Mouse (Mus musculus) CD8-positive naive resting alpha-beta T cell, adult 2 months (primary cell): ENCODE results near the gene Sdk1.

Experiments used
- DNase-seq, 2 experiments: peaks; one replicate each; pipeline ENCODE4 v3.0.0; 2022; ENCODE audit warnings: low read depth in 2 of 2, low spot score in 2 of 2

Gene Sdk1

DNA sequence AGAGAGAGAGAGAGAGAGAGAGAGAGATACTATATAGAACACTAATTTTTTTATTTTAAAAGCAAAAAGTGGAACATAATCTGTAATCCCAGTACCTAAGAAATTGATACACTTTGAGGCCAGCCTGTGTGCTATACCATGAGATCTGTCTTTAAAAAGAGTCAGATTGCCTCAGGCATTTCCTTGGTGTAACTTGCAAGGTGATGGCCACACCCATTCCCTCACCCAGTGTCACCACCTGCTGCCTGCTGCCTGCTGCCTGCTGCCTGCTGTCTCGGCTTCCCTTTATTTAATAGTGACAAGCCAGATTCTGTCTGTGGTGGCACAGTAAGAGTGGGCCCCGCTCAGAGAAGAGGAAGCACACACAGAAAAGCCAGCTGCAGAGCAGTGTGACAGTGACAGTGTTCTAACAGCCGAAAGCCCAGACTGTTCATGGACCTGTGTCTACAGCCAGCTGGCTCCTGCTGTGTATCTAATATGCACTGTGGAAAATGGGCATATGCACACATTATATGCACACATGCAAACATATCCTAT lies 642.9 kb downstream of the Sdk1 start:
- DNase-seq: no peak

DNA sequence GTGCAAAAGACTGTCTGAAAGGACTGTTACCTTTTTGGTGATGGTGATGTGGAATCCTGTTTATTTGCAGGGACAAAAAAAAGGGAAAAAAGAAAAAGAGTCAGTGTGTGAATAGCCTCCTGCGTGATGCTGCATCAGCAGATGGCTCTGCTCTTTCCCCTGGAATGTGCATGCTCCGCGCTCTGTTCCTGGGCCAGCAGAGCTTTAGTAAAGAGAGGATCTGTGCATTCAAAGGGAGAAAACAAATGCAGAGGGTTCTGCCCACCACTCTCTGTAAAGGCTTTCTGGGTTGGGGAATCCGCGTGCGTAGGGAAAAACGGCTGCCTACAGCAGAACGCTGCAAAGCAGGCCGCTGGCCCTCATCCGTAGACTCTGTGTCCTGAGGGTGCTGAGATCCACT lies 644.7 kb downstream of the Sdk1 start:
- no peak for DNase-seq

DNA sequence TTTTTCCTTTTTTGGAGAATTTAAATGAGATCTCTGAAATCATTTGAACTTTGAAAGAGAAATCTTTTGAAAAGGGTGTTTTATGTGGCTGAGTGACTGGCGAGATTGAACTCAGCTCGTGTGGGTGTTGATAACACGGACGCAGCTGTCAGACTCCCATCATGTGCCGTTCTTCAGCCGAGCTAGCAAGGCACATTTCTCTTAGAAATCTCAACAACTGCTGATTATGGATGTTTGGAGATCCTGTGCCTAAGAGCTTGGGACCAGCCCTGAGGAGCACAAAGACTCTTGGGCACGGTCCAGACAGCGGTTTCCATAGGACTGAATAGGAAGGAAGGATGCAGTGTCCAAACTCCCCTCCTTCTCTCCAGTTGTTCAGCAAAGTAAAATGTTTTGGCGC lies 648.5 kb downstream of the Sdk1 start:
- DNase-seq: no peak

DNA sequence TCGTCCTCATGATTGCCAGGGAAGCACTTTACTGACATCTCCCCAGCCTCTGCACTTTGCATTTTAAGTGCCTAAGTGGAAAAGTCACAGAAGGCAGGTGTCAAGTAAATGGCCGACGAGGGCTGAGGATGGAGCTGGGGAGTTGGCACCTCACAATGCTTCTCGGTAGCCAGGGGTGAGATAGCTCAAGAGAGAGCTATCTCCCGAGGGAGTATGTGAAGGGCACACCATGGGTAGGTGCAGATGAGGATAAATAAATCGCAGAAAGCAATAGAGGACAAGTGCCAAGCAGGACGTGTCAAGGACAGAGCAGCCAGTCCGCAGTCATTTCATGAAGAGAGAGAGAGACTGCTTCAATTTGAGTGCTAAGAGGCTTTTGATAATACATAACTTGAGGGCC lies 655.1 kb downstream of the Sdk1 start:
- DNase-seq: no peak

DNA sequence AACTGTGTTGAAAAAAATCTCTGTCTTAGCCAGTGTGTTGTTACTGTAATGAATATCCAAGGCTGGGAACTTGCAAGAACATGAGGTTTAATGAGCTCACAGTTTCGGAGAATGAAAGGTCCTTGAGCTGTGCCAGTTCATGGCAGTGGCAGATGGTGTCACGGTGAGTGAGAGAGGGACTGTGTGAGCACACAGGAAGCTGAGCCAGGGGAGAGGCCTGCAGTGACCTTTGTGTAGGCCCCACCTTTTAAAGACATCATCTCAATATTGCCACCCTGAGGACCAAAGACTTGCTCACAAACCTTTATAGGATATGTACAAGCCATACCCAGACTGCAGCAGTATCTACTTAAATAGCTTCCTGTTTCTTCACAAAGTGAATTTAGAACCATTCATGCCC lies 656.2 kb downstream of the Sdk1 start:
- no peak for DNase-seq

DNA sequence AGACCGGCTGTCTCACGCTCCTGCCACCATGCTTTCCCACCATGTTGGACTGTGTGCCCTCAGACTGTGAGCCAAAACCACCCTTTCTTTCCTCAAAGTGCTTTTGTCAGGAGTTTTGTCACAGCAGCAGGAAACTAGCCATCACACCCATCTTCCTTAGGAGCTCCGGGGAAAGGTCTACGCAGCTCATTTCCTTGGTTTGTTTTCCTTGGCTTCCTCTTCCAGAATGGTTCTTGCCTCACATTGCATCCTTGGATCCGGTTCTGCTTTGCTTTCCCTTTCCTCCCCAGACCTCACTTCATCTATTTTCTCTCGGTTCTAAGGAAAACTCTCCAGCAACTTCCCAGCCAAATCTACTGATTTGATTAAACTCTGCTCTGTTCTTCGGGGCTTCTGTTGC lies 658.5 kb downstream of the Sdk1 start:
- no peak for DNase-seq

DNA sequence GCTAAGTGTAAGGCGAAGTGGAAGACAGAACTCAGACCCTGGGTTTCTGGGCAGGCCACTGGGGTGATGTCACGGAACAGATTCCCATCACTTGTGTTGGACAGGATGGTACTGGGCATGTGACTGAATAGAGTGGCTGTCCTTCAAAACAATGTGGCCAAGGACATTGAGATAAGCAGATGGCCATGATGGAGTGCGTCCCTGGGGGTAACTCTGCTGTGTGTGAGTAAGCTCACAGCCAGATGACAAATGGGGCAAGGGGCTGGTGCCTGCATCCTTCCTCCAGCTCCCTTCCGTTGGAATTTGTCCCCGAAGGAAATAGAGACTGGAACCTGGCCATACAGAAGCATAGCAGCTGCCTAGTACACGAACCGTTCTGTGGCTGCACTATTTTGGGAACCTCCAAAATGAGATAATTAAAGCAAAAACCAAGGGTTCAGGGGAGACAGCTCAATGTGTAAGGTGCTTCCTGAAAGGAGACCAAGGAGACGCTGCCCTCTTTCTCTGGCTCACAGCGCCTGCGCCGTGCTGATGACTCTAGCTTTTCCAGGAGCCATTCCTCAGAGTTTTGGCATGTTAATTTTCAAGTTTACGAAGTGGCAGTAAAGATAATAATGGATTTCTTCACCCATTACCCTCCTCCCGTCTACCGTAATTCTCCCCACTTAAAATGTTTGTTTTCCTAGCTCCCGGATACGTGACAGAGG lies 661.4 kb downstream of the Sdk1 start:
- DNase-seq: no peak

DNA sequence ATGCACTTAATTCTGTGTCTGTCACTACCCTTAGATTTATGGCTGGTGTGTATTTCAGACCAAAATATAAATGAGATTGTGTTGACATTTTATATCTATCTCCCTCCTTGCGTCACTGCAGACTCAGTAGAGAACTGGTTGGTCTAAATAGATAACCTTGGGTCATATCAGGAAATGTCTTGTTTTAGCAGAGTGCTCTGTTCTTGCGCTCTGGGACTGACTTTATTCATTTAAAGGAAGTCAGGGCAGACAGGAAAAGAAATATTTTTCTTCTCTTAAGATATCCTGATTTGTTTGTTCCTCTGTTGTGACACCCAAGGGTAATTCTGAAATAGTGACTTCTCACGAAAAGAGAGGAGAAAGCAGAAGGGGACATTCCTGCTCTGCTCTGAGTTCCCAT lies 669.2 kb downstream of the Sdk1 start:
- DNase-seq: no peak

DNA sequence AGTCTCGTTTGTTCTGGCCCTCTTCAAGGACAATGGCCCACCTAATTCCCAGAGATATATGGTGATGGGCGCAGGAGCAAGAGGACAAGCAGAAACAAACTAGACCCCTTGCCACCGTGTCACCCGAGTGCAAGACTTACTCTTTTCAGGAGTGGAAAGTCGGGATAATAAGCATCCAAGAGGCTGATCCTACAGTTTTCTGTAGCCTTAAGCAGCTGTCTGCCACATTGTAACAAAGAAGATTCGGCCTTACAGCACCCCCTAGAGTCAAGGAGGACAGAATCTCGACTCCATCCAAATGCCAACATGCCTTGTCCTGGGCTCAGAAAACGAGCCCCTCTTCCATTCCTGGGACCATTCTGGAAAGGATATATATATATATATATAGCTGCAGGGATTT lies 669.6 kb downstream of the Sdk1 start:
- no peak for DNase-seq

DNA sequence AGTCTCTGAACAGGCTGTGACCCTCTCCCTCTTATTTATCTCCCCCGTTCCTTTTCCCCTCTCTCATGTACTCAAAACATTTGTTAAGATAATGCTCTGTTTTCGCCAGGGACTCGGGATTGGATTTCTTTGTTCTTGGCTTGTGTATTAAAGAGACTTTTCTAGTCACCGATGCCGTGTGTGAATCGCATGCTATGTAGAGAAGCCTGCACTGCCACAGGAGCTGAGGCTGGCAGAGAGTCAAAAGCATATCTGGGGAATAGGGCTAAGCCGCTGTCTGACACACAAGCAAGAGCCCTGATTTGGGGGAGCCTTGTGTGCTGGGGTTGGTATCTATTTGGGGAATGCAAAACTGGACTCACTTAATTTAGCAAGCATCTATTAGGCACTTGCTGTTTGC lies 671.6 kb downstream of the Sdk1 start:
- DNase-seq: no peak

DNA sequence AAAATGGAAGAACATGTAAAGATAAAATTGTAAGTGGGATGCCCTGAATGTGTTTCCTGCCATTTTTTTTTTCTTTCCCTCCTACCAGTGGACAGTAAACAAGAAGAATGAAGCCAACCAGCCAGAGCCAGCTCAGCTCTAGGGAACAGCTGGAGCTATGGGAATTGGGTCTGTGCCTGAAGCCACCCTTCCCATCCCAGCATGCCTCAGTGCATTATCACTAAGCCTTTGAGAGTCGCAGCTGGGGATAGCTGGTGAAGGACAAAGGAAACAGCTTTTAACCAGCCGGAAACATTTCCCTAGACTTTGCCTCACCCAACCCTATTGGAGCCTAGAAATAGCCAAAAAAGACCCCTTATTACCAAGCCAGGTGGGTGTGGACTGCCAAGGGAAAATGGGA lies 675.7 kb downstream of the Sdk1 start:
- DNase-seq: no peak

DNA sequence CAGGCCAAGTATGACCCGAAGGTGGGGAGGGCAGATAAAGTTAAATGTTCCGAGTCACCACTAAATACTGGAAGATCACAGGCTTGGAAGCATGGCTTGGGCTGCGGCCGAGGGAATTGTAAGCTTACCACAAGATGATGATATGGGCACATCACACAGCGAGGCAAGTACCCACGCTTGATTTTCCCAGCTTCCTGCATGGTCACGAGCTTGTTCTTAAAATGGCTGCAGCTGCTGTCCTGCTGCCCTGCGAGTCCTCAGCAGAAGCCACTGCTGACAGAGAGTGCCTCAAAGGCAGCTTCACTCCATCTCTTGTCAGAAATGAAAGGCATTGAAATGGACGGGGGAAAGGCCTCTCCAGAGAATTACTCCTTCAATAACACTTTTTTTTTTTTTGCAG lies 697.7 kb downstream of the Sdk1 start:
- no peak for DNase-seq

DNA sequence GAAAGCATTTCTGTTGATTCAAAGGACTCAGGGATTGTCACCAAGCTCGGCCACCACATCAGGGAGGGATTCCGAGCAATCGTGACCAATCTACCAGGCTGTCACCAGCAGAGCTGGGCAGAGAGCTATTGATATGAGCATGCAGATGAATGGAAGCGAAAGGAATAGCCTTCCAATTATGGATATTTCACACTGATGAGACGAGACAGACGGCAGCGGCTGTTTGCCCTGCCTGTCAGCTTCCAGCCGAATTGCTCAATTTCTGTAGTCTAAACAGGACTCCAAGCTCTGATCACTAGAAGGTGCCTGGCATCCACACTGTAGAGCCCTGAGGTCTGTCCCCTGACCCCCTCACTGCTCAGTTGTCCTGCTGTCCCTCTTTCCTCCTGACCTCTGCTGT lies 699.3 kb downstream of the Sdk1 start:
- no peak for DNase-seq

DNA sequence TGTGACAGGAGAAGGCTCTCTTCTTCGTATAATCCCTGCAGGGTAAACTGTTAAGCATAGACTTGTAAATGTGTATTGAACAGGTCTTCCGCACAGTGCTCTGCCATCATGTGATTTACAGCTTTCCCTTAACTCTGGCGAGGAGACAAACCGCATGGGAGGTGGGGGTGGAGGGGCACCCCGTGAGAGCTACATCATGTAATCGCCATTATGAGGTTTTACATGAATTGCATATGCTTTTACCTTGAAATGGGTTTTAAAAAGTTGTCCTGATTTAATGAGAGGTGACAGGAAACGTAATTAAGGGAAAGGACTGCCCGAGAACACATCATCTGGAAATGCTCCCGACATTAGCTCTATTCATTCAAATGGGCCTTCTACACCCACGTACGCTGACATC lies 709.5 kb downstream of the Sdk1 start:
- DNase-seq: no peak

DNA sequence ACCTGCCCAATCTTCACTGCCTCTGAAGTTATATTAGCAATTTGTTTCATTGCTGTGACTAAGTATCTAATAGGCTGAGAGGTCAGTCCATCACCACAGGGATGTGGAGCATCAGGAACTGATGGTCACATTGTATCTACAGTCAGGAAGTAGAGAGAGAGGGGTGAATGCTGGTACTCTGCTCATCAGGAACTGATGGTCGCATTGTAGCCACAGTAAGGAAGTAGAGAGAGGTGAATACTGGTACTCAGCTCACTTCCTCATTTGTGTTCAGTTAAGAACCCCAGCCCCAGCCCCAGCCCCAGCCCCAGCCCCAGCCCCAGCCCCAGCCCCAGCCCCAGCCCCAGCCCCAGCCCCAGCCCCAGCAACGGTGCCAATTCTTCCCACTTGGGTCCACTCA lies 711.0 kb downstream of the Sdk1 start:
- no peak for DNase-seq

DNA sequence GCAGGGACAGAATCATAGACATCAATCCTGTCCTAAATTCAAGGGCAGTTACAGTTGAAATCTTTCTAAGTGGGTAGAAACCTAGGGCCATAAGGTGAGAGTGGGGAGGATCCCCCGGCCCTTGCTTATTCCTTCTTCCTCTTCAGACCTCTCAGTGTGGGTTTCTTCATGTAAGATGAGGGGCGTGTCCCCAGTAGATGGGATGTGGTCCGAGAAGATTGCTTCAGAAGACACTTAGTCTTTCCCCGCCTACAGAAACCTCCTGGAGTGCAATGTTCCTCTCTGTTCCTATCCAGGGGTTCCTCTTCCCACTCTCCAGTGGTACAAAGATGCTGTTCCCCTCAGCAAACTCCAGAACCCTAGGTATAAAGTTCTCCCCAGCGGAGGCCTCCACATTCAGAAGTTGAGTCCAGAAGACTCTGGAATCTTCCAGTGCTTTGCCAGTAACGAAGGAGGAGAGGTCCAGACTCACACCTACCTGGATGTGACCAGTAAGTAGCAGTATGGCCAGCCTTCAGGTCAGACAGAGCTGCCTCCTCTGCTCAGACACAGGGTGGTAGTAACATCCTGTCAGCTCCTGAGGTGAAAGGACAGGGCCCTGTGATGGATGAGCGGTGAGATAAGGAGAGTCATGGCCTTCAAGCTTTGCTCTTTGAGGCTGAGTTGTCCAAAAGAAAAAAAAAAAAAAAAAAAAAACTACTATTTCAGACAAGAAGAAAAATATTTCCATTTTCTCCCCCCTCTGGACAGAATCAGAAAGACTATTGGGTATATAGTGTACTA lies 711.6 kb downstream of the Sdk1 start:
- no peak for DNase-seq

DNA sequence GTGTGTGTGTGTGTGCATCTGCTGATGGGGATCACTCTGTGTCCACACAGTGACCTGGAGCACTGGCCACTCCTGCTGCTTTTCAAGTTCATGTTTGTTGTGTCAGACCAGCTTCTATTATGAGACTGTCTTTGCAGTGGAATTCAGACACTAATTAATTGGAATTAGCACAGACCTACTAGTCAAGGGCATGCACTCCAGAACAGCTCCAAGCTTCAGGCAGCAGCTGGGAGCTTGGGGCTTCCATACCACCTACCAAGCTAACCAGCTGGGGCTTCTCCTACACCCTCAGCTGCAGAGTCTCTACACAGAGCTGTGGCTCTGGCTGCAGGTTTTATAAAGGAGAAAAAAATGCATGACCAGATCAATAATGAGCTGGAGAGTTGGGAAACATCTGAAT lies 729.8 kb downstream of the Sdk1 start:
- DNase-seq: no peak

DNA sequence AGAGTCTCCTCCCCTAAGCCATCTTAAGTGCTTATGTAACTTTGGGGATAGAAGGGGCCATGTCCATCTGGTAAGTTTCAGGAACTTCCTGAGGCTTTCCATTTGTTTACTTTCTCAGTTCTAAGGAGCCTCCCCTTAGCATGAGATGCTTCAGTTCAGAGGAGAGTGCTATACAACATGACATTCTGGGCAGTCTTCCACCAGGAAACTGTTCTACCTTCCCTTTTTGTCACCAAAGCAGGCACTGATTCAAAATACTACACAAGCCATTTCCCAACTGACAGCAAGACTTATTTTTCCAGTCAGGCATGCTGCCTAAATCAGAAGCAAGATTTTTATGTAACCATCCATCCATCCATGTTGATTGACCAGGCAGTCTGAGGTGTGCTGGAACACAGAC lies 738.2 kb downstream of the Sdk1 start:
- no peak for DNase-seq

DNA sequence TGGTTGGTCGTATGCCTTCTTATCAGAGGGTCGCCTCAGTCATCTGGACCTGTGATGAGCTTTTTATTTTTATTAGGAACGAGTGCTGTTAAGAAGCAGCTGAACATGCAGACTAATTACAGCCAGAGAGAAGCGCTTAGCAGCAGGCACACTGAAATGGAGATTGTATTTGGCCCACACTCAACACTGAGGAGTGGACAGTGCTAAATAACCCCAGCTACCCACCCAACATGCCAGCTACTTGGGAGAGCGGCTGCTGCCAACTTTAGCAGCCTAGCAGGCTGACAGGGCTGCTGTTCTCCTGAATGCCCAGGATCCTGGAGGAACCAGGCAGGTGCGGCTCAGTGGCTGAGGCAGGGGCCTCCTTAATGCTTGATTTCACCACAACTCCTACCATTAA lies 739.5 kb downstream of the Sdk1 start:
- no peak for DNase-seq

DNA sequence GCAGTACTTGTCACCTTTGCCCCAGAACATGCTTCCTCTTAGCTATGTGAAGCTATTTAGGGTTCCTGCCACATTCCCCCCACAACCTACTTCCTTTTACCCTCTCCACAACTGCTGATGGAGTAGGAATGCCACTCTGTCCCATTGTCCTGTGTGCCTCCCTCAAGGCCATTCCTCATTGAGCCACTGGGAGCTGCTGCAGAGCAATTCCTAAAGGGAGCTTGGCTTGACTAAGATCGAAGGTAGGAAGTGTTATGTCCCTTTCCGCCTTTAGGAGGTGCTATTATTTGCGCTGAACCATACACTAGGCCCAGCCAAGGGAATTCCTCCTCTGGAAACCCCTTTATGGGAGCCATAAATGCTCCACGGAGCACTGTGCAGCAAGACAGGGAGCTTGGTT lies 743.0 kb downstream of the Sdk1 start:
- no peak for DNase-seq

DNA sequence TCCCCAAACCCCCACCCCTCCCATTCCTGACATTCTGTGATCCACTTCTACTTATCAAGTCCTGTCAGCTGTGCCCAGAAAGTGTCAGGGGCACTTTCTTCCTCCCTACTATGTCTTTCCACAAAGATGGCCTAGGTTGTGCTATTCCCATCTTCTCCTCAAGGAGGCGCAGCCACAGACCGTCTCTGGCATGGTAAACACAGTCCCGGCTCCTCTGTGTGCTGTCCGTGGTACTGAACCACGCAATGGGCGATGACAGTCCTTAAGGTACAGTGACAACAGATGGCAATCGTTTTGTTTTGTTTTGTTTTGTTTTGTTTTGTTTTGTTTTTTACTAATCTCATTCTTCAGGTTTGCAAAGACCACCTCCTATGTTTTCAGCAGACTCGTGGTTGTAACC lies 743.7 kb downstream of the Sdk1 start:
- DNase-seq: peak; percentile 47 to 57

DNA sequence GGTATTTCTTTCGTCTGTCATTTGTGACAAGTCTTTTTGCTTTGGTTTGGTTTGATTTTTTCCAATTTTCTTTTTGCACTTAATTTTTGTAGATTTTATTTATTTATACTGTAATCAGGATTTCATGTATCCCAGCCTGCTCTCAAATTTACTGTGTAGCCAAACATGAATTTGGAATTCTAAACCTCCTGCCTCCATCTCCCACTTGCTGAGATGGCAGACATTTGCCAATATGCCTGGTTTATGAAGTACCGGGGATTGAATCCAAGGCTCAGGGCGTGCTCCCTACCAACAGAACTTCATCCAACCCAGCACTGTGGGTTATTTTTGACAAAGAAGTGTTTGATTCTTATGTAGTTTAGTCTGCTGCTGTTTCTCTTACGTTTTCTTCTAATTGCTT lies 744.3 kb downstream of the Sdk1 start:
- DNase-seq: no peak

DNA sequence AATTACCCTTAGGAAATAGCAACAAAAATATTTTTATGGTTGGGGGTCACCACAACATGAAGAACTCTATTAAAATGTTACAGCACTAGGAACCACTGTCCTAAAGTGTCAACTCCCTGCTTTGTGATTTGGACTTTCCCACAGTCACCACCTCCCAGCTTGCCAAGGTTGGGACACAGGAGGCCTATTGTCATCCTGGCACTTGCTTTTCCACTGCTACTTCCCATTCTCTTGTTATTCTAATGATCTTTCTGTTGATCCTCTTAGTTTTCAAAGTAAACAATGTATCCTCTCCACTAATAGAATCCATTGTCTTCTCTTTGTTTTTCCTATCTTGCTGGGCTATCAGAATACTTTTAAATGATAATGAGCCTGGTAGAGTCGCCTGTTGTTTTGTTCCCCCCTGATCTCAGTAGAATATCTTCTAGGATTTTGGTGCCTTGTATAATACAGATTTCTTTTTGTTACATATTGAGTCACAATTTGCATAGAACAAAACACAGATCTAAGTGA lies 746.1 kb downstream of the Sdk1 start:
- no peak for DNase-seq
